Mouse (Mus musculus): ENCODE results near the gene Kmt2e. TPM values are rescaled to one million over a fixed set of nuclear protein-coding genes. Genes with fewer than 3 reads are reported as not detected.
"Not testable (repeated sequence)": the region's sequence is repeated elsewhere in the genome, so short reads cannot be mapped to it uniquely, and the experiment has no call there.

The Kmt2e gene
- total RNA-seq, 2 experiments from 2014 or later: 90.9 to 92.2 TPM

DNA sequence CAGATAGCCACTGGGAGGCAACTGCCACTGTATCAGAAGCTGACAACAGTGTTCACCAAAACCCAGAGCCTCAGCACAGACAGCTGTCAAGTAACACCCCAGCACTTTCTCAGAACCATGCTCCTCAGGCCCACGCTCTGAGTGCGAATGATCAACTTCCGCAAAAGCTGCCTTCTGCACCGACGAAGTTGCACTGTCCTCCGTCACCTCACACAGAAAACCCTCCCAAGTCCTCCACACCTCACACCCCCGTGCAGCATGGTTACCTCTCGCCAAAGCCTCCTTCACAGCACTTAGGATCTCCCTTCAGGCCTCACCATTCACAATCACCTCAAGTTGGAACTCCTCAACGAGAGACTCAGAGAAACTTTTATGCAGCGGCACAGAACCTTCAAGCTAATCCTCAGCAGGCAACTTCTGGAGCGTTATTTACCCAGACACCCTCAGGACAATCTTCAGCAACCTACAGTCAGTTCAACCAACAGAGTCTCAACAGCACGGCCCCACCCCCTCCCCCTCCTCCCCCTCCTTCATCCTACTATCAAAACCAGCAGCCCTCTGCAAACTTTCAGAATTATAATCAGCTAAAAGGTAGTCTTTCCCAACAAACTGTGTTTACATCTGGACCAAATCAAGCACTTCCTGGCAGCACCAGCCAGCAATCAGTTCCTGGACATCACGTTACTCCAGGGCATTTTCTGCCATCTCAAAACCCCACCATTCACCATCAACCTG, 67.5 kb downstream of the Kmt2e start:
- DNase-seq: no peak

DNA sequence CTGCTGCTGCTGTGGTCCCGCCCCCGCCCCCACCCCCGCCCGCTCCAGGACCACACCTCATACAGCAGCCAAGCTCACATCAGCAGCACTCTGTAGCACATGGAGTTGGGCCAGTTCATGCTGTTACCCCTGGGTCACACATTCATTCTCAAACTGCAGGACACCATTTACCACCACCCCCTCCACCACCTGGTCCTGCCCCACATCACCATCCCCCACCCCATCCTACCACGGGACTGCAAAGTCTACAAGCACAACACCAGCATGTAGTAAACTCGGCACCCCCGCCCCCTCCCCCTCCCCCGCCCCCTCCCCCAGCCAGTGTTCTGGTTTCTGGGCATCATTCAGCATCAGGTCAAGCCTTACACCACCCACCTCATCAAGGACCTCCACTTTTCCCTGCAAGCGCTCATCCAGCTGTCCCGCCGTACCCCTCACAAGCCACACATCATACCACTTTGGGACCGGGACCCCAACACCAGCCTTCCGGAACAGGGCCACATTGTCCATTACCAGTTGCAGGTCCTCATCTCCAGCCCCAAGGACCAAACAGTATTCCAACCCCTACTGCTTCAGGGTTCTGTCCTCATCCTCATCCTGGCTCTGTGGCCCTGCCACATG, 68.2 kb downstream of the Kmt2e start:
- no peak for DNase-seq

DNA sequence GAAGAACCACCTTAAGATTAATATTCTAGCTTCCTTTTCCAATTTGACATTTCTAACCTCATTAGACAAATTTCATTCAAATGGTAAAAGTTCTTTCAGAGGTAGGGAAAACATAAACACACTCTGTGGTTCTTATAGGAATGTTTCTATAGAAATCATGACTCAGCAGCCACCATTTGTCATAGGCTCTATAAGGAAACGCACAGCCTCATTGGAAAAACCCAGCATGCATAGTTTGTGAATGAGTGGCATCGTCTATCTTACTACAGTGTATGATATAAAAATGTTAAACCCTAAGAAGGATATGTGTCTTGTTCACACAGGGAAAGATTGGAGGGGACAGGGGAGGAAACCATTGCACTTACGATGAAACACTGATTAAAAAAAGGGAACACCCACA, 71.3 kb downstream of the Kmt2e start:
- no peak for DNase-seq

DNA sequence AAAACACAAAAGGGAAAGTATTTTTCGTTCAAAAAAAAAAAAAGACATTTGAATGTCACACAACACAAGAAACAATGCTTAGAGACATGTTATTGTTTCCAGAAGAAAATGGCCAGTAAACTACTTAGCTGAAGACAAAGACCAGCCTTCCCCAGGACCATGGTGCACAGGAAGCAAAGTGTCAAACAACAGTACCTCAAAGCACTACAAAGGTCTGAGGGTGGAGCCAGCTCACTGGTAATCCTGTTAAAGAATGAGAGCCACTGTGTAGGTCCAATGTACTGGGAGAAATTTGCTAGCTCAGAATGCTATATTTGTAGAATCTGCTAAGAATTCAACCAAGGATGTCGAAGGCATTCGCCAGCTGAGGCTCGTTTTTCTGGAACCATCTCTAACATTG, 73.0 kb downstream of the Kmt2e start:
- no peak for DNase-seq

DNA sequence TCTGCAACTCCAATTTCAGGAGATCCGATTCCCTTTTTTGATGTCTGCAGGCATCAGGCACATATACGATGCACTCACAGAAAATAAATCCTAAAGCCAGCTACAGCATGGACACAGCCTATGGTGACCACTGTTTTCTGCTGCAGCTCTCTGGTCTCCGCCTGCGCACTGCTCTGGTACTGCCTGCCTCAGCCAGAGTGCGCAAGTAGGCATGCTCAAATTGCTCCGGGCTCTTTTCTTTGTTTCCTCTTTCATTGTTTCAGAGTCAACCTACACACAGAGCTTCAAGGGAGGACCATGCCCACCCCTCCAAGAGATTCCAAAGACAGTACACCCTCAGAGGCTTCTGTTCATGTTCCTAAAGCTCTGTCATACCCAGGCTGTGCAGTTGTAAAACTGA, 74.4 kb downstream of the Kmt2e start:
- no peak for DNase-seq

DNA sequence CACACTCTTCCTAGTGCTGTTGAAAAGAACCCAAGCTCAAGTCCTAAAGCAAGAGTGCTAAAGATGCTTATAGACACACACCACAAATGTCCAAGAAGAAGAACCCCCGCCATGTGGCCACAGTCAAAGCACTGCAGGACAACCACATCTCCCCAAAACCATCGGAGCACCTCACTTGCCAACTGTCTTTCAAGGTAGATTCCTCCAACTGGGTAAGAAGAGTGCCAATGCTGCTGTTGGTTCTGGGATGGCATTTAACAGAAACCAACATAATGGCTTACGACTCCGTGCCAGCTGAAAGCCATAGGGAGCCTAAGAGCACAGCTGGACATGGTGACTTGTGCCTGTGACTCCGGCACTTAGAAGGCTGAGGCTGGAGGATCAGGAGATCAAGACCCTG, 77.2 kb downstream of the Kmt2e start:
- DNase-seq: no peak

DNA sequence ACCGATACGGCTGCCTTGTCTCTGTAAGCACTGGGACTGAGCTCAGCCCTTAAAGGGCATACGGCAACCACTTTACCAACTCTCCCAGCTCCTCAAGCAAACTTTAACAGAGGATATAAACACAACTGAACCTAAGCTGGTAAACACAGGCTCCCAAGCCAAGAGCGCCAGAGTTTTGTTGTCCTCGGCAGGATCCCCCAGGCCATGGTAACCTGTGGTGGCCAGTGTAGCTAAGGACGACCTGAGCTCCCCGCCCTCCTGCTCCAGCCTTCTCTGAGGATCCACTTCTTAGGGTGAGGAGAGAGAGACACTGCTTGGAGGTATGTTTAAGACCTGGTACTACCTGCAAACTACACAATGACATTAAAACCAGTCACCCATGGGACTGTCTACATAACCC, 78.3 kb downstream of the Kmt2e start:
- no peak for DNase-seq

DNA sequence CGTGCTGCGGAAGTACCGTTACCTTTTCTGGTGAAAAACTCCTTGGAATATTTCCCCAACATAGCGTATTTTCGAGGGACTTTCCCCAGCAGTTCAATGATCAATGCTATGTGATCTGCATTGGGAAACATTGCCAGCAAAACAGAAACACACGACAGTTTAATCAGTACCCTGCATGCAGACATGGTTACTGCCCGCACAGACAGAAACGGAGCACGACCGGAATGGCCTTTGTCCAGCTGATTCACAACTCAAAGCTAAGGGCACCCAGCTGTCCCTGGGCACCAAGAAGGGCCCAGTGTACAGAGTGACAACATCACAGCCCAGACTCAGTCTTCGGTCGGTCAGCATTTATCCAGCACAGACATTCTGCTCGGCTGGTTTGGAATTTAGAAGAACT, 79.2 kb downstream of the Kmt2e start:
- DNase-seq: no peak

DNA sequence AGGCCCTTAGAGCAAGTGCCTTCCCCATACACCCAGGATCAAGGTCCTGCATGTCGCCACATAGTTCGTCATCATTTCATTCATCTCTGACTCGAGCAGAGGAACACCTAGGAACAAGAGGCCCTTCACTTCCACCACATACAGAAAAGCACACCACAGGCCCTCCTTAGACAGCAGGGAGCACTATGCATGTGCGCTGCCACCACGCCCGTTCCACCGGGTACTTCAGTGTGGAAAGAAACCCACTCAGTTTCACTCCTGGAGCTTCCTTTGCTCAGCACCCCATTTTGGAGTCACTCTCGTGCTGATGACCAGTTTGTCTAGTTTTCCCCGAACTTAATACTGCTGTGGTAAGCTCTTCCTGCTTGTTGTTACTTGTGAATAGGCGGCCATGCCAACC, 80.8 kb downstream of the Kmt2e start:
- no peak for DNase-seq

DNA sequence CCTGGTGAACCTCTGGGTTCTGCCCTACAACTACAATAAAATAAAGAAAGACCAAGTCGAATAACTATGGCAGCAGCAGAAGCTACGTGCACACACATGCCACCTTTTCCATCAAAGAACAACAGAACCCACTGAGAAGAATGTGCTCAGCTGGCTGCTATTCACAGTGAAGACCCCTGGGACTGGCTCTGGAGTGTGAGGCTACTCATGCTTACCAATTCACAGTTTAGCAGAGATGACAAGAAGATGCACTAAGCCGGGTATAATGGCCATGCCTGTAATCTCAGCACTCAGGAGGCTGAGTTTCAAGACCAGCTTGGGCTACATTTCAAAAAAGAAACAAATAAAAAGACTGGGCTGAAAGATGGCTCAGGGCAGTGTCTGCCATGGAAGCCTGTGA, 82.7 kb downstream of the Kmt2e start:
- no peak for DNase-seq

DNA sequence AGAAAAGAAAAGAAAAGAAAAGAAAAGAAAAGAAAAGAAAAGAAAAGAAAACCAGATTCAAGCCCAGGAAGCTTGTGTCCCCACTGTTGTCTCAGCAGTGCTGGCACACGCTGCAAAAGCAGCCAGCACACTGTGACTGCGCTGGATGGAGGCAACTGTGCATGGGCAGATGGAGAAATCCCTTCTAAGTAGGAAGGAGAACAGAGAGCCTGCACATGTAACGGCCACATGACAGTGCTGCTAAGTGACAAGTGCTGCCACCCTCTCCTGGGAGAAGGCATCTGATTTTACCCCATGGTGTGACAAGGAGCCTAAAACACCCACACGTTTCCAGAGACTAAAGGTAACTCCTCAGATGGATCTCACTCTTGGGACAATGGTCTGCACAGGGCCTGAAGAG, 83.6 kb downstream of the Kmt2e start:
- peak; percentile 56 to 58 for DNase-seq

DNA sequence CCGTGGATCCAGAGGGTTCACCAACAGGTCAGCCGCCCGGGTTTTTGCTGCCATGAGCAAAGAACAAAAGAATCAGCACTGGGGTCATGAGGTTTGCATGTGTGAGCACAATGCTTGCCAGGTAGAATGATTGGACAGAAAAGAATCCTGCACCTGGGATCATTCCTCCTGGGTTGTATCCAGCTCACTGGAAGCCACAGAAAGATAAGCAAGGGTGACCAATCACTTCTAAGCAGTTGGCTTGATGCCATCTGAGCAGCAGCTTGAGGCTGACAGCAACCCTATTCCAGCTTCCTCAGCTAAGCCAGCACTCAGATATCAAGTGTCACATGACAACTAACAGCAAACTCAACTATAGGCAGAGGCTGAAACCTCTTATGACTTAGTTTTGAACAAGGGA, 84.4 kb downstream of the Kmt2e start:
- DNase-seq: no peak

DNA sequence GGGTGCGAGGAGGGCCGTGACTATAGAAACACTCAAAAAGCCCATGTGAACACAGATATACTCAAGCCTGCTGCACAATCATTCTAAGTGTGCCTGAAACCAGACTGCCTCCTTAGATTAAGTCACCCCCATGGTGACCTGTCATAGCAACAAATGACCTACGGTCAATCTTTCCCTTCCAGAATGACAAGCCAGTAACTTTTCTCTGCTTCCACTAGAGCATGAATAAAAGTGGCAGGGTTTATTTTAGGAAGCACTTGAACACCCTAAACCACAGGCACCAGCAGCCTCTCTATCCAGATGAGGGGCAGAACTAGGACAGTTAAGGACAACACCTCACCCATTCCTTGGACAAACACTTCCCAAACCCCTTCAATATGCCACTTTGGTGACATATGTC, 85.4 kb downstream of the Kmt2e start:
- no peak for DNase-seq

DNA sequence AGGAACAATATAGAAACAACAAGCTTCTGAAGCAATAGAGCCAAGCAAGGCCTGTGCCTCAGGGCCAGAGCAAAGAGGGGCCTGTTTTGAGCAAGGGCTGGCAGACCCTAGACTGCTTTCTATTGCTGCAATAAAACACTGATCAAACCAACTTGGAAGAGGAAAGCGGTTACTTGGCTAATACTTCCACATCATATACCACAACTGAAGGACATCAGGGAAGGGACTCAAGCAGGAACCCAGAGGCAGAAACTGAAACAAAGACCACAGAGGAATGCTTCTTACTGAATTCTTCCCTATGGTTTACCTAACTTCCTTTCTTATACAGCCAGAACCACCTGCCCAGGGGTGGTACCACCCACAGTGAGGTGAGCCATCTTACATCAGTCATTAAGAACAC, 87.4 kb downstream of the Kmt2e start:
- DNase-seq: no peak

DNA sequence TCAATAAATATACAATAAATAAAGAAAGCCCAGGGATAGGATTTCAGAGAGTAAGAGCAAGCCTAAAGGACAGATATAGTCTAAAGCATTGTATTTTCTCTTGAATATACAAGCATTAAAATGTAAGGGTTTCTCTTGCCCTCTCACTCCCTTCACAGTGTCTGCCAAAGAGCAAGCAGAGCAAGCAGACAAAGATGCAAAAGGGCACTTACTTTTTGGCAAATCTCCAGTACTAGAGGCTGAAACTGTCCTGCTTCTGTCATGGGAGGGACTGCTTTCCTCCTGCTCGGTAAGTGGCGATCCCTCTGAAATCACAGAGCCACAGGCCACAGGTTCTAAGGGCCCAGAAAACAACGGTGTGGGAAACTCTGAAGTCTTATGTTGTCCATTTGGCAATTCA, 89.7 kb downstream of the Kmt2e start:
- no peak for DNase-seq

DNA sequence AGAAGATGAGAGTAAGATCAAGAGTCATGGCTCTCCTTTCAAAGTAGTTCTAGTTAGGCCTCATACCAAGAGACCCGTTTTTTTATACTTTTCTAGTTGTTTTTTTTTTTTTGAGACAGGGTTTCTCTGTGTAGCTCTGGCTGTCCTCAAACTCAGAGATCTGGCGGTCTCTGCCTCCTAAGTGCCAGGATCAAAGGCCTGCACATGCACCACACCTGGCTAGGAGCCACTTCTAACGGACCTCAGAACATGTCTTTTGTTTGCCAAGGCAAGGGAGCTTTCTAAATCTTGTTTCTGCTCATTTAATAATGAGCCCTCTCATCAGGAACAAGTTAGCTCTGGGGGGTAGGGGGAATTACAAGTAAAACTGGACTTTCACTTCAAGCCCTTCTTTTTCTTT, 90.4 kb downstream of the Kmt2e start:
- no peak for DNase-seq

DNA sequence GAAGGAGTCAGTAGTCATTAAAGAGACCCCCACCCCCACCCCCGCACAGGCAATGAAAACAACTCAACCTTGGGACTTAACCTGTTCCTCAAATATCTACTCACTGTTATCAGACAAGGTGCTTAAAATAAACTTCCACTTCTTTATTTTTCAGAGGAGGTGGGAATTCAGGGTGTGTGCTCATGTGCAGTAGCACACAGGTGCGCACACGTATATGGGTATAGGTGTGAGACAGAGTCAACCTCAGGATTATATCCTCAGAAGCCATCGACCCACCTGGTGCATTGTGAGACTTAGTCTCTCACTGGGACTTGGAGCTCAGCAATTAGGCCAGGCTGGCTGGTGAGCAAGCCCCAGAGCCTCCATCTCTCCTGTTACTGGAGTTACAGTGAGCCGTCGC, 96.9 kb downstream of the Kmt2e start:
- DNase-seq: no peak

DNA sequence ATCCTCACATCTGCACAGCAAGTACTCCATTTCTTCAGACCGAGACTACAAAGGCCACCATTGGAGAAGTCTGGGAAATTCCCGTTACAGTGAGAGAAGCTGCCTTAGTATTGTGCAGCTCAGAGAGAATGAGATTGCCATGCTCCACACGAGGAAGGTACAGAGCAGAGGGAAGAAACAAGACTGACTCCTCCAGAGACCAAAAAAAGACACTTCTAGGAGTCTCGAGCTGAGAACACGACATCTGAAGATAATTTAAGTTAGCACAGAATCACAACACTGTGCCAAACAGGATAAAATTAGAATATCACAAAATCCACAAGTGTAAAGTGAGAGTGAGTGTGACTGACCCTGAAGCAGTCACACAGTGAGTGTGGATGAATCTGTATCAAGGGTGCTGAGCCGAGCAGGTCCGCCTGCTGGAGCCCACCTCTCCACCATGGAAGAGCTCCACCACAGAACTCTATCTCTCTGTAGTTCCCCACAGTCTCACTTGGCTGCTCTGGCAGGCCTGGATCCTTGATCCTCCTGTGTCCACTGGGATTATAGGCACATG, 97.4 kb downstream of the Kmt2e start:
- no peak for DNase-seq

DNA sequence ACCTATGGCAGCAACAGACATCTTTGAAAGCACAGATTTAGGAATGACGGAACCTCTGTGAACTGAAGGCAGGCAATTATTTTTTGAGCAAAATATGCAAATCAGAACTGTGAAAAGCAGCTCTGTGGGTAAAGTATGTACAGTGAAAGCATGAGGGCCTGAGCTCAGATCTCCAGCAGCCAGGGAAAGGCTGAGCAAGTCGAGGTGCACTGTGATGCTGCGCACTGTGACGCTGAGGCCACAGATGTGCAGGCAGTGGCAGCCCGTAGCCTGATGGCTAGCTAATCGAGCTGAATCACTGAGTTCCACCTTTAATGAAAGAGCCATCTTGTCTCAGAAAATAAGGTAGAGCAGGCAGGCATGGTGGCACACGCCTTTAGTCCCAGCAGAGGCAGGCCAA, 101.5 kb downstream of the Kmt2e start:
- DNase-seq: no peak

DNA sequence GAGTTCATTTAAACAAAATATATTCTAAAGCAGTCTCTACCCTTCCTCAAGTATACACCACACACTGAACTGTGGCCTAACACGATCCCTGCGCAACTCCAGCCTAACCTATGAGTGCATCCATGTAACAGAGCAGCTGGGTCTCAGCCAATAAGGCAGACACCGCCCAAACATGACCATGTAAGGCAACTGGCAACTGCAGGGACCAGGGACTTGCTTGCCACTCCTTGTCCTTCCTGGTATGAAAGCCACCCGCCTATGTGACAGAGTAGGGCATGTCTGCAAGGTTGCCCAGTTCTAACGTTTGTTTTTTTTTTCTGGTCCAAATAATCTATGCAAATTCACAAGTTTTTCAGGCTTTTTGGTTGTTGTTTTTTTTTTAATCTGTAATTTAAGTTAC, 117.4 kb downstream of the Kmt2e start:
- DNase-seq: no peak

DNA sequence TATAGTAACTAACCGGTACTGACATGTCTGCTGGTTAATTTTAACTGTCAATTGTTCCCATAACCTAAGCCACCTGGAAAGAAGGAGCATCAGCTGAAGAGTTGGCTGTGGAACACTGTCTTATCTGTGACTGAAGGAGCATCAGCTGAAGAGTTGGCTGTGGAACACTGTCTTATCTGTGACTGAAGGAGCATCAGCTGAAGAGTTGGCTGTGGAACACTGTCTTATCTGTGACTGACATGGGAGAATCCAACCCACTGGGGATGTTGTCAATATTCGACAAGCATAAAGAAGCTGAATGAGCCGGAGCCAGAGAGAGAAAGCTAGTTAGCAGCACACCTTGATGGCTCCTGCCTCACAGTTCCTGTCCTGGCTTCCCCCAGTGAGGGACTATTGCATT, 119.1 kb downstream of the Kmt2e start:
- DNase-seq: not testable (repeated sequence)

Measured in layer of hippocampus, postnatal 36 days (tissue).